Mouse (Mus musculus) heart, postnatal 14 days (tissue): ENCODE measurements around the gene Adam1b. TPM values are rescaled to one million over a fixed set of nuclear protein-coding genes. Genes with fewer than 3 reads are reported as not detected.

Experiments
- DNase-seq, 2 experiments: peaks; one replicate each; pipeline ENCODE4 v3.0.0; 2021 to 2022
- intact Hi-C: fragments of 180-260 bp; cut with DNase I; formaldehyde crosslinking; loops from one replicate; pipeline ENCODE4 v1.15.1; 2025
- total RNA-seq, 2 experiments: library from RNA; stranded (reverse); gene quantifications; 2 replicates each; pipeline ENCODE4 v1.2.3; 2021

Gene Adam1b
- total RNA-seq, 2 experiments from 2014 or later: not detected

GRCm38 (mm10) chr5:121451203-121451602, 52.0 kb downstream of the Adam1b start:
- intact Hi-C loops: loop anchor here (2.0 to 5.0 kb wide), 2 partner anchors 52 to 151 kb away; no protein-coding TSS in a partner anchor
- DNase-seq: no peak

- intact Hi-C loops: loop anchor here (1.0 to 5.0 kb wide), 3 partner anchors 27 to 152 kb away; no protein-coding TSS in a partner anchor
- DNase-seq: no peak
Observed at GRCm38 (mm10) chr5:121450476-121450875, 52.8 kb downstream of the Adam1b start.

Other genes starting within 250 kb of the Adam1b start
- 10 to 100 TPM; 50.3 to 55.4 TPM for gene Trafd1, start 117.8 kb downstream of the Adam1b start, total RNA-seq
- 10 to 100 TPM; 20.6 to 21.5 TPM for gene Naa25, start 105.5 kb downstream of the Adam1b start, total RNA-seq
- 1 to 10 TPM; 8.4 to 9.4 TPM for gene Tmem116, start 51.5 kb downstream of the Adam1b start, total RNA-seq
- gene Erp29, start 50.9 kb downstream of the Adam1b start, total RNA-seq: 10 to 100 TPM; 84.7 to 93.4 TPM
- gene Adam1a, start 42.0 kb upstream of the Adam1b start, total RNA-seq: 1 to 10 TPM; 3.4 to 3.5 TPM
- gene Gm42878, start 42.0 kb upstream of the Adam1b start, total RNA-seq: not detected
- gene Mapkapk5, start 42.5 kb upstream of the Adam1b start, total RNA-seq: 10 to 100 TPM; 60.7 to 61.7 TPM
- 100 to 1,000 TPM; 133 to 162 TPM for gene Aldh2, start 90.4 kb upstream of the Adam1b start, total RNA-seq
- gene Acad12, start 115.5 kb upstream of the Adam1b start, total RNA-seq: 10 to 100 TPM; 39.8 to 41.0 TPM
- 10 to 100 TPM; 14.0 to 15.4 TPM for gene Acad10, start 157.1 kb upstream of the Adam1b start, total RNA-seq
- 10 to 100 TPM; 26.7 to 27.6 TPM for gene Brap, start 157.1 kb upstream of the Adam1b start, total RNA-seq
- 100 to 1,000 TPM; 155 to 169 TPM for gene Atxn2, start 207.9 kb upstream of the Adam1b start, total RNA-seq